Mouse (Mus musculus) lung, adult 2 months (tissue): ENCODE data around the gene Fzd4. TPM values are rescaled to one million over a fixed set of nuclear protein-coding genes. Genes with fewer than 3 reads are reported as not detected.

Experiments
- DNase-seq: peaks from one replicate; pipeline ENCODE4 v3.0.0; 2022
- H3K4me1 ChIP-seq: fragments of 200-500 bp; 2 replicates; pipeline ENCODE4 v1.6.1; 2011; ENCODE audit warnings: low read length; ENCODE audit not compliant: control insufficient read depth, insufficient read depth
- H3K4me3 ChIP-seq: fragments of 200-500 bp; replicated peaks from 2 replicates; pipeline ENCODE3; 2011; ENCODE audit warnings: low read depth, mild to moderate bottlenecking, control low read depth, low read length; ENCODE audit errors: extremely low read depth
- CTCF ChIP-seq: fragments of 200-500 bp; IDR thresholded peaks from 2 replicates; pipeline ENCODE4 v1.5.1; 2011; ENCODE audit warnings: mild to moderate bottlenecking, low read length, control low read depth; ENCODE audit not compliant: insufficient read depth
- POLR2A ChIP-seq: fragments of 200-500 bp; IDR thresholded peaks from 2 replicates; pipeline ENCODE4 v1.6.1; 2011; ENCODE audit warnings: low read depth, mild to moderate bottlenecking, control low read depth, low read length, borderline replicate concordance; ENCODE audit errors: extremely low read depth
- WGBS: fragments of 180-500 bp; shearing (Covaris S2); methylation state at CpG from one replicate; pipeline ENCODE4 v1.1.7; 2018; 5-methylcytosine and 5-hydroxymethylcytosine counted together
- polyA plus RNA-seq: library from polyadenylated mRNA; depleted of rRNA; stranded (reverse); fragments of >200 nt; gene quantifications from 2 replicates; pipeline ENCODE4 v1.2.3, GENCODE M21; 2012

The Fzd4 gene
- polyA plus RNA-seq, 1 experiment = 27.8 TPM

GRCm38 (mm10) chr7:89380935-89381705 lies 23.0 kb upstream of the Fzd4 start:
- H3K4me3 ChIP-seq = no peak overlapping the region
- no peak for TF ChIP-seq POLR2A
- no peak for TF ChIP-seq CTCF
- DNase-seq = no peak
- 22% methylated on average over 7 of the region's 7 CpGs for WGBS
- peaks cover 3% of the 10 kb centered on the region for H3K4me1 ChIP-seq

- Histone ChIP-seq H3K4me1 (peaks cover 3% of the 10 kb centered on the region), H3K4me3 (no peak overlapping the region)
- no peak for TF ChIP-seq CTCF
- TF ChIP-seq POLR2A = no peak
- DNase-seq = no peak
- 89% methylated on average over 3 of the region's 3 CpGs for WGBS
These were observed 21.3 kb upstream of the Fzd4 start for GRCm38 (mm10) chr7:89382892-89383291.

- WGBS = 61% methylated on average over 3 of the region's 3 CpGs
- Histone ChIP-seq H3K4me1 (no peaks in the 10 kb centered on the region), H3K4me3 (no peak overlapping the region)
- TF ChIP-seq CTCF (no peak), POLR2A (no peak)
- no peak for DNase-seq
These were observed 15.2 kb upstream of the Fzd4 start for GRCm38 (mm10) chr7:89388981-89389380.

- no peak for TF ChIP-seq POLR2A
- no peak for TF ChIP-seq CTCF
- no peaks in the 10 kb centered on the region for H3K4me1 ChIP-seq
- no peak overlapping the region for H3K4me3 ChIP-seq
- WGBS = 57% methylated on average over 2 of the region's 2 CpGs
- DNase-seq = no peak
These were observed 13.5 kb upstream of the Fzd4 start for GRCm38 (mm10) chr7:89390660-89391059.

GRCm38 (mm10) chr7:89391281-89391680 lies 12.9 kb upstream of the Fzd4 start:
- no peak for DNase-seq
- no peak for TF ChIP-seq CTCF
- no peak for TF ChIP-seq POLR2A
- 82% methylated on average over 3 of the region's 3 CpGs for WGBS
- Histone ChIP-seq H3K4me1 (no peaks in the 10 kb centered on the region), H3K4me3 (no peak overlapping the region)

GRCm38 (mm10) chr7:89391831-89392230 lies 12.3 kb upstream of the Fzd4 start:
- TF ChIP-seq CTCF (no peak), POLR2A (no peak)
- no peak for DNase-seq
- no peaks in the 10 kb centered on the region for H3K4me1 ChIP-seq
- no peak overlapping the region for H3K4me3 ChIP-seq
- WGBS = 45% methylated on average over 4 of the region's 4 CpGs

GRCm38 (mm10) chr7:89392388-89392787 lies 11.8 kb upstream of the Fzd4 start:
- no peak for DNase-seq
- Histone ChIP-seq H3K4me3 (no peak overlapping the region), H3K4me1 (no peaks in the 10 kb centered on the region)
- TF ChIP-seq POLR2A (no peak), CTCF (no peak)
- WGBS = 61% methylated on average over 4 of the region's 4 CpGs

GRCm38 (mm10) chr7:89392825-89393224 lies 11.3 kb upstream of the Fzd4 start:
- TF ChIP-seq CTCF (no peak), POLR2A (no peak)
- H3K4me3 ChIP-seq = no peak overlapping the region
- H3K4me1 ChIP-seq = no peaks in the 10 kb centered on the region
- 96% methylated on average over 1 of the region's 1 CpGs for WGBS
- DNase-seq = no peak

GRCm38 (mm10) chr7:89395399-89395798 lies 8.8 kb upstream of the Fzd4 start:
- Histone ChIP-seq H3K4me3 (no peak overlapping the region), H3K4me1 (no peaks in the 10 kb centered on the region)
- 74% methylated on average over 1 of the region's 1 CpGs for WGBS
- no peak for DNase-seq
- TF ChIP-seq CTCF (no peak), POLR2A (no peak)

GRCm38 (mm10) chr7:89396386-89396785 lies 7.8 kb upstream of the Fzd4 start:
- no peak for DNase-seq
- 85% methylated on average over 8 of the region's 8 CpGs for WGBS
- Histone ChIP-seq H3K4me3 (no peak overlapping the region), H3K4me1 (no peaks in the 10 kb centered on the region)
- TF ChIP-seq POLR2A (no peak), CTCF (no peak)
